Comparison of ENCODE assay signal across 21 mouse cellular contexts in genomic region chr13:42852086-42852485, GRCm38 (mm10).
"Had no signal": no experiment of that assay in that cellular context is flagged by ENCODE, and none has a peak within 500 bp of the region (broad histone marks: within the 10 kb centered on the region; RNA-seq: fewer than 3 reads in every experiment).

No protein-coding gene starts in this region.

- H3K4me1 ChIP-seq: heart, embryonic 10.5 days; heart, embryonic 12.5 days; intestine, embryonic 15.5 days; limb, embryonic 12.5 days had no signal

- H3K4me3 ChIP-seq: gastrocnemius, adult 2 months; heart, embryonic 10.5 days; heart, embryonic 12.5 days; hindbrain, embryonic 10.5 days; hindbrain, embryonic 12.5 days; intestine, embryonic 15.5 days; layer of hippocampus, adult 2 months; limb, embryonic 10.5 days; limb, embryonic 12.5 days had no signal

- DNase-seq: gastrocnemius, adult 2 months; gastrocnemius, postnatal 10 days; gastrocnemius, postnatal 25 days; heart, adult 18-20 months; heart, postnatal 10 days; heart, postnatal 4 days; kidney, adult 18-20 months; kidney, adult 8-10 months; kidney, postnatal 10 days; kidney, postnatal 25 days; kidney, postnatal 4 days; liver had no signal

- H3K27ac ChIP-seq: gastrocnemius, adult 2 months; heart, embryonic 10.5 days; hindbrain, embryonic 10.5 days; hindbrain, embryonic 12.5 days; hindbrain, embryonic 14.5 days; intestine, embryonic 15.5 days; layer of hippocampus, adult 2 months; limb, embryonic 10.5 days; limb, embryonic 12.5 days had no signal
